Mouse (Mus musculus): Measurements from ENCODE around the gene Sgip1.

The Sgip1 gene

DNA sequence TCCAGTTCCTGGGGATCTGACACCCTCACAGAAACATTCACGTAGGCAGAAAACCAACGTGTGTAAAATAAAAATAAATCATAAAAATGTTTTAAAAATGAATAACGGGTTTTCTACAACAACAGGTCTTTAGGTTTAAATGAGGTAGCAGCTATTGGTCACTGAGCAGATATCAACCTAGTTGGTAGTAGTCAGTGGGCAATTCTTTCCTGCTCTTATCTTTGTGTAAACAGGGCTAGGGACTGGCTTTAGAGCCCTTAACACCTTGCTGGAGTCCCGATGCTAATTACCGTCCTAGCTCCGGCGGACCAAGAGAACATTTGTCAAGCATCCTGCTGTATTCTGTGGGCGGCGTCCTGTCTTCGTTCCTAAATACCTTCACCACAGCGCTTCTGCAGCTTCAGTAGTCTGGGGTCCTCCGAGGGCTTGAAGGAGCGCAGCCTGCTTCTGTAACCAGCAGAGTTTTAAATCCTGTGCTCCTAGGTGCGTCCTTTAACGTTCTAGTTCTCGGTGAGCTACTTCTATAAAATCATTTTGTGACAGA is 236.8 kb downstream of the Sgip1 start:
- no peak for DNase-seq (ENCODE audit: low spot score)

DNA sequence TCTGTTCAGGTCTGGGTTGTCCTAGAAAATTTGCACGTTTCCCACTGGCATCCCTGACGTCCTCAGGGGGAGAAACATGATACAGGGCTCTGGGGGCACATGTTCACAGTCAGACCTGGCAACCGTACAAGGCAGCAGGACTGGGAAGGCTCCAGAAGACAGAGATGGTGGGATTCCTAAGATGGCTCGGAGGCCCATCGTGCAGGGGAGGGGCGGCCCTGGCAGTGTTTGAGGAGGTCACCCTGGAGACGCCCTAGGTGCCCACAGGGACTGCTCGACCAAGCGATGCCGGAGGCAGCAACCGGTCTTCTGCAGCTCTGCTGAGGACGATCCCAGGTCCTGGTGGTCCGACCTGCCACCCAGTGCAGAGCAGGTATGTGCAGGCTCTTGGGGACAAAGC is 237.3 kb downstream of the Sgip1 start, which contains the start of gene Tctex1d1:
Tctex1d1 (plus strand) TSS at position 167 of the 400 bp plus-strand sequence.
- no peak for DNase-seq (ENCODE audit: low spot score)

DNA sequence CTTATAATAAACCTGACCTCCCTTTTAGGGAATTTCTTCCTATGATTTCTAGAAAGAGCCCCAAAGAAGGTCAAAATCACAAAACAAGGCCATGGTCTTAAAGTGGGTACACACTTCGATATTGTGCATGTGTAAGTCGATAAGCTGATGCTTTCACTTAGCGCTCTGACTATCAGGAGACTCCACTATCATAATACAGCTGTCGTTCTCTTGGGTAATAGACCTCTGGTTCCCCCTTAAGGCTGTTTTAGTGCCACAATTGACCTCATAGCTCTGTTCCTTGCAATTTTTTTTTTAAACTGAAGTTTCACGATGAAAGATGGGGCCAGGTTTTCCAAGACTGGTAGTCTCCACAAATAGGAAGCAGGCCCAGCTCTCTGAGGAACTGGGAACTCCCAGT is 238.3 kb downstream of the Sgip1 start:
- no peak for DNase-seq (ENCODE audit: low spot score)

DNA sequence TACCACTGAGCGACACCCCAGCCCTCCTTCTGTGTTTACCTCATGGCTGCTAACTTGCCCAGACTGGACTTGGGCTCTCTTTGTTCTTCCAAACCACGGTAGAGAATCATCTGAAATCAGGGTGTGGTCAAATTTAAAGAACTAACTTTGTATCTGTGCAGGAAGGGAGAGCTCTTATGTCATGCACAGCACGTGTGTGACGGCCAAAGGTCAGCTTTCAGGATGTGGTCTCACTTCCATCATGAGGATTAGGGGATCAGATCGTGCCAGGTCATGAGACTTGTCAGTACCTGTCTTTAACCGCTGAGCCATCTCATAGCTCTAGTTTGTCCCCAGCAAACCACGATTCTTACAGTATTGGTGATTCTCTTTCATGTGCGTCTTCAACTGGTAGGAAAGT is 240.6 kb downstream of the Sgip1 start:
- no peak for DNase-seq (ENCODE audit: low spot score)

DNA sequence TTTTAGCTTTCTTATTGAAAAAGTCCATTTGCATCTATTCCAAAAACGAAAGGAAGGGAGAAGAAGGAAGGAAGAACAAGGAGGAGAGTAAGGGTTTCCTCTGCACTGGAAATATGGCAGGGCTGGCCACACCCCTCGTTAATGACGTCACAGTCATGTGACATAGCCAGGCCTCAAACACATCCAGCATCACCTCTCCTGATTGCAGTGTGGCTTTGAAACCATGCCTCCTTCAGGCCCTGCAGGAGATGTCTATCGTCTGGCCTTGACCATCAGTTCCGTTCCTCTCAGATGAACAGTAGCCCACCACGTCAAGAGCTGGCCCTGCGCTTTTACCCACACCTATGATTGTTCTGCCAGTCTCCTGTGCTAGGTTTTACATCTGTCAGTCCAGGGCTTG is 245.1 kb downstream of the Sgip1 start:
- DNase-seq (ENCODE audit: low spot score) = no peak

DNA sequence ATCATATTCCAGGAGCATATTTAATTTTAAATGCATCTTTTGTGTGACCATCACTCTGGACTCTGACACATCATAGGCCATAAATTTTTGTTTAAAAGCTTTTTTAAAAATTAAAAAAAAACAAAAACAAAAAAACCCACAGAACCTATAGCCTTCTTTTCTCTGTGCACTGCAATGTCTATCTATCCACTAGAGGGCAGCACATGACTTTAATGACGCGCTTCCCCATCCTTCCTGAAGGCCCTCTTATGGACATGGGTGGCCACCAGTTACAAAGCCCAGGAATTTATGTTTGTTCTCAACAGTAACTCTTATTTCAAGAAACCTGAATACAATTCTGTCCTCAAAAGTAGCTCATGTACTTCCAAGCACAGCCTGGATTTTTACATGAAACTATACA is 245.8 kb downstream of the Sgip1 start:
- no peak for DNase-seq (ENCODE audit: low spot score)

DNA sequence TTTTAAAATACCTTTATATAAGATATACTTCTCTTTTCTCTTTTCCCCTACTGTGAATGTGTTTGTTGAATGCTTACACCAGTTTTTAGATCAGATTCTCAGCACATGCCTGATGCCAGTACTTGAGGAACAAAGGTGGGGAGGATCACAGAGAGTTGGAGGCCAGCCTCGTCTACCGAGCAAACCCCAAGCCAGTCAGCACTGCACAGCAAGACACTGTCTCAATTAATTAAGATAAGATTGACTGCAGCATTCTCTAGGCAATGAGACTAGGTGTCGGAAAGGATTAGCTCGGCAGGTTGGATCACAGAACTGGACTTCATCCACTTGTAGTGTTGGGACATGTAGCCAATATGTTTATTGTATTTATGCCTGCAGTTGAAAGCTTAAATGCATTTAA is 246.2 kb downstream of the Sgip1 start:
- DNase-seq (ENCODE audit: low spot score) = no peak

DNA sequence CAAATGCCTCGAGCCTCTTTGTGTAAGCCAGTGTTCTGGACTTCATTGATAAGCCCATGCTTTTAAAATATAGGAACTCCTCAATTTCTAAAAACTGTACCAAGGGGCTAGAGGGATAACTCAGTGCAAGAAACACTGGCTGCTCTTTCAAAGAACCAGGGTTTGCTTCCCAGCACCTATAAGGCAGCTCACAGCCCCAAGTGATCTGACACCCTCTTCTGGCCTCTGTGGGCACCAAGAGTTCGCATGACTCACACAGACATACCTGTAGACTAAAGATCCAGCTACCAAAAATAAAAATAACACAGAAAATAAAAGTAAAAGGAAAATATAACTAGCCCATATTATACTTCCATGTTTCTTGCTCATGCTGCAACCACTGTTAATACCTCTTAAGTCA is 246.7 kb downstream of the Sgip1 start:
- DNase-seq (ENCODE audit: low spot score) = no peak

DNA sequence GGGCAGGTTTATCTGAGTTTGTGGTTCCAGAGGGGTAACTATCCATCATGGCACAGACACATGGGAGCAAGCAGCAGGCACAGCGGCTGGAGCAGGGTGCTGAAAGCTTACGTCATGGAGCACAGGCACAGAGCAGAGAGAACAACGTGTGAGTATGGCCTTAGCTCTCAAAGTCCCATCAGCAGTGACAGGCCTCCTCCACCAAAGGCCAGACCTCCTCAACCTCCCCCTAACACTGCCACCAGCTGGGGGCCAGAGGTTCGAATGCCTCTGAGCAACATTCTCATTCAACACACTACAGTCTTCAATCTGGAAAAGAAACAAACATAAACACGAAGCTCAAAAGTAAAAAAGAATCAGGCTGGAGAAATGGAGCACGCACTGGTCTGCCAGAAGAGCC is 247.4 kb downstream of the Sgip1 start:
- DNase-seq (ENCODE audit: low spot score) = no peak

DNA sequence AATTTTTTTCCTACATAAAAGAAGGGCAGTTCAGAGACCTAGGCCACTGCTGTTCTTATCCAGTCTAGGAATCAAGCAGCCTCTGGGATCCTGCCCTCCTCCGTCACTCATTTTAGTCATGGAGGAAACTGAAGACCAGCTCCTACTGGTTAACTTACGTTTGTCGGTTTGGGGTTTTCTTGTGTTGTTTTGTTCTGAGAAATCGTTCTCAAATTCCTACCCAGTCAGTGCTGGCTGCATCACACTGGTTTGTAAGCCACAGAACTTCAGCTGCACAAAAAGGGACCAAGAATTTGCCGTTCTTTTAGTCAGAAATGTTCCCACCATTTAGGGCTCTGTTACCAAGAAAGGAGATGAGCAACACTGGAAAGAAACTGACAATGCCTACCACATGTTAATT is 248.3 kb downstream of the Sgip1 start:
- DNase-seq (ENCODE audit: low spot score) = no peak

DNA sequence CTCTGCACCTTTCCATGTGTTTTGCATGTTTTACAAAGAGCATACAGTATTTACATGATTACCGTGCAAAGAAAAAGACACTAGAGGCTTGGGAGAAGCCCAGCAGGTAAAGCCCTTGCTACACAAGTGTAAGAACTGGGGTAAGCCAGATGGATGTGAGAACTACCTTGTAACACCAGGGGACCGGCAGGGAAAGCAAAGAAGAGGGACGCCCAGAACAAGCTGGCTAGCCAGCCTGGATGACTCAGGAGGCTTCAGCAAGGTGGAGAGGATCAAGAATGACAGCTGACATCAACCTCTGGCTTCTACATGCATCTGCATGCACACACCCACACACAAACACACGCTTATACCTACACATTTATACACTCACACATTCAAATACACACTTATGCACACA is 248.9 kb downstream of the Sgip1 start:
- DNase-seq (ENCODE audit: low spot score) = no peak

DNA sequence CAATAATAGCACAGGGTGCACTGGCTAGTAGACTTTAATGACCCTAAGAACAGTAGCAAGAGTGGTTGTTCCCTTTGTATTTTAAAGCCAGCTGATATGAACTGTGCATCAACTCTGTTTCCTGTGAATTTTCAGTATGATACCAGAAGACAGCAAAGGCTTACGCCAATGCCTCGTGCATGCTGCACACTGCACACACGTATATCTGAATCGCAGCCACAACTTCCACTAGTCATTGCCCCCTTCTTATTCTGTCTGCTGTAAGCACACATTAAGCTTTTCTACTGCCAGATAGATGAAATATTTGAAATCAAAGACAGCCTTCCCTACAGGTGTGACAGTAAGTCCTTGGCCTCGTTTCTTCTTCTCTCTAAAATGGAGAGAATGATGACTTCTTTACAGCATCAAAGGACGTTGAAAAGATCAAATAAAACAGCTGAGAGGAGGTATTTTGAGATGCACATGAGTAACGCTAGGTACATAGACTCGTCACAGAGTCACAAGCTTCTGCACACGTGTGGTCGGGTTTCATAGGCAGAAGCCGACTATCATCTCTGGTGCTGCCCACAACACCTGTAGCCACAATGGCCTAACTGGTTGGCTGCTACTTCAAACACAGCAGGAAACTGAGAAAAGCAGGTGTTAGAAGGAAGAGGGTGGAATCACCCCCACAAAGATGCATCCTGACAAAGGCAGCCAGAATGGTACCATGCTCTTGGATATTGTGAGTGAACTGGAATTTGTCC is 249.7 kb downstream of the Sgip1 start:
- no peak for DNase-seq (ENCODE audit: low spot score)

DNA sequence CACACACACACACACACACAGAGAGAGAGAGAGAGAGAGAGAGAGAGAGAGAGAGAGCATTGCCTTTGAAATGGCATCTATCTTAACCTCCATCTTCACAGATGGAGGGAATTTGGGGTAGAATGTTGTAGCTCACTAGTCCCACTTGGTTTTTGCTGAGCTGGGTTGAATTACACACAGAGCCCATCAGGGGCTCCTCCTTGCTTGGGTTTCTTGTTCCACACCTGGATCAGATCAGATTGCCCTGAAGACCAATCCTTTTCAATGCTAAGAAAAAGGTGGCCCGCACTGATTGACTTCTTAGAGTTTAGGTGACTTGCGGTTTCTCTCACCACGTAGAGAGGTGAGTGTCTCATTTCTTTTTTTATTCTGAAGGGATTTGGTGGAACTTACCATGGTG is 250.6 kb downstream of the Sgip1 start:
- DNase-seq (ENCODE audit: low spot score) = no peak

DNA sequence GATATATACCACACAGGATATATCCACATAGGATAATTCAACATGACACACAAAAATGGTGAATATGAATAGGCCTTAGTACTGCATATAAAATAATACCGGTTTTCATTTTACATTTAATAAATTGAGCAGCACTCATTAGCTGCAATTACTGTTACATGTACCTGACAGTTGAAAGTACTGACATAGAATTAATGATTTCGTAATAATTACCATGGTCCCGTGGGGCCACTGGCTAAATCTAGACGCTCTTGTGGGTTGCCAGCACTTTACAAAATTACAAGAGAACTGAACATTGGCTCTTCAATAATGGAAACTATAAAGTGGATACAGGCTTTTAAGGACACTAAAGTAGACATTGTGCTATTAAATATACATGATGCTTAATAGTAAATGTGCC is 263.6 kb downstream of the Sgip1 start:
- no peak for DNase-seq (ENCODE audit: low spot score)

DNA sequence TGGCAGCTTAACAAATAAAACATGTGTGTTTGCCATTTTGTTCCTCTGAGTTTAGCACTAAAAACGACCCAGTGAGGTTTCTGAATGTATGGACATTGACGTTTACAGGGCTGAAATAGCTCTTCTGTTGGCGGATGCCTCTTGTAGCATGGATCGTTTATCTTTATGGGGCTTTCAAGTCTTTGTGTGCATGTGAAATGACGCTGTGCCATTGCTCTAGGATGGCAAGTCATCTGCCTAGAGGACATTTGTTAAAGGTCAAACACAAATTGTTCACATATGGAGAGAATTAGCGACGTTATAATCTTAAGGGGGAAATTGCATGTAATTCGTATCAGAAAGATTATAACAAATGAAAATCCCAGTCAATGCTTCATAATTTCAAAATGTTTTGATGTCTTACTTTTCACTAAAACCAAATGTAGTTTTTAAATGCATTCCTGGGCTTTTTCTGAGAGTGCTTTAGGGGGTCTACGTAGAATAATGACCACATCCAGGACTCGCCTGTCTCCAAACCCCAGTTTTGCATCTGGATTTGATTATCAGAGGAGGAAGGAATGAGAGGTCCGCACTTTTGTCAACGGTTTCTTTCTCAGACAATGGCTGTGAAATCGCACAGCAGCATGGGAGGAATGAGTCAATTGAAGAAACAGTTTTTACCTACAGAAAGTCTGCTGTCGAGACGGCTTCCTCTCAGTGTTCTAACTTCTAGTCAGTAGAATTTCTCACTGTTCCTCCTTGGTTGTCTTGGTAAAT is 264.3 kb downstream of the Sgip1 start:
- DNase-seq (ENCODE audit: low spot score) = no peak

DNA sequence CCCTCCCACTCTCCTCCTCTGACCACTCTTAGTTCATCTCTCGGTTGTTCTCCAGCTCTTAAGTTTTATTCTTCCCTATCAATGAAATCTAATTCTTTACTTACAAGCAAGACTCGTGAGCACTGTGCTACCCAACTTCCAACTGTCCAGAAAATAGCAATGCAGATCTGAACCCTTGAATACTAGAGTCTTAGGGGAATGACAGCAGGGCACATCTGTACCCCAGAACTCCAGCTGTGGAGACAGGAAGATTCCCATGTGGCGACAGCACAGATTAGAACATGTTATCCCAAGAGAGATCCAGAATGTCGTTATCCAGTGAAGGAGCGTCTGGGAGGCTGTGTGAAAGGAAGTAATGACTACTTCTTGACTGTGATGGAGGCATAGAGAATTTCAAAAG is 265.2 kb downstream of the Sgip1 start:
- DNase-seq (ENCODE audit: low spot score) = no peak

DNA sequence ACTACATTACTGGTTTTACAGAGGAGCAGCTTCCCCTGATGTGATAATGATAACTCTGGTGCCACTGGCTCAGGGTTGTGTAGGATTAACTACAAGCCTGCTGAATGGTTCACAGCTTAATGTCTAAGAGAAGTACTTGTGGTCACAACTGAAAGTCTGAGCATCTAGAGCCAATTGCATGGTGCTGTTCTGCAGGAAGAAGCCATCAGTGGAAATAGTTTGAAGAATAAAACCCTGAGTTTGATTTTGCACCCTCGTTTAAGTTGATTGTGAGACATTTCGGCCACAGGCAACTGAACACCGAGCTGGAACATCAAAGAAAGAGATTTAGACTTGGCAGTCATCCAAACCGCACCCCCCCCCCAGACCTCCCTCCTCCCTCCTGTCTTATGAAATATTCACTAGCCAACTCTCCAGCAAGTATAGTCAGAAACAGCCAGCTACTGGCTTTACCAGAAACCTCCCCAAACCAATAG is 265.9 kb downstream of the Sgip1 start:
- no peak for DNase-seq (ENCODE audit: low spot score)

DNA sequence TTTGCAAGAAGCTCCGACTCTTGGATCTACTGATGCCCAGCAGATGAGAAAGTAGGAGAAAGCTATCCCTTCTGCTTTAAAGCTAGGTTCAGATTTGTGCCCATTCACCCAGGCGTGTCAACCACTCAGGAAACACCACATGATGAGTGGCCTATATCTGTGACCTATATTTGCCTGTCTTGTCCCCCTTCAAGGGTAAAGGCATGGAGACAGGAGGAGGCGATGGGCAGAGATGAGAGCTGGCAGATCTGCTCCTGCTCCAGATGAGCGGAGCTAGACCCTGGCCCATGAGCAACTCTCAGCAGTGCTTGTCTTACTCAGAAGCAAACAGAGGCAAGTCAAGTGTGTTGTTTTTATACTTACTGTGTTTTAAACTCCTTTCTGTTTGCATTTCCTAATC is 269.6 kb downstream of the Sgip1 start:
- no peak for DNase-seq (ENCODE audit: low spot score)

DNA sequence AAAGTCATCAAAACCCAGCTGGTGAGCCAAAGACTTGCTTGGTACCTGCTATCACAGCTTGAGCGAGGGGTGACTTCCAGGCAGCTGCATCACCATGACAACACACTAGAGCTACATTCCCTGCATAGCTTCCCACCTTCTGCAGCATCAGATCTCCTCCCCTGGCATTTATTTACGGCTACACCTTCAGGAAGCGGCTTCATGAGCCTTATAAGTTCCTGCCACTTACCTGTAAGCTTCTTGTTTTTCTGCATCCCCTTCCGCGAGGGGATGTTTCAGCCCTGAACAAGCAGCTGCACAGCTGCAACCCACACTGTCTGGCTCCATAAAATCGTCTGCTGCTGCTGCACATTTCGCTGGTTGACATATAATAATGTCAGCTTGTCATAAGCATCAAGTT is 270.7 kb downstream of the Sgip1 start:
- DNase-seq (ENCODE audit: low spot score) = no peak

DNA sequence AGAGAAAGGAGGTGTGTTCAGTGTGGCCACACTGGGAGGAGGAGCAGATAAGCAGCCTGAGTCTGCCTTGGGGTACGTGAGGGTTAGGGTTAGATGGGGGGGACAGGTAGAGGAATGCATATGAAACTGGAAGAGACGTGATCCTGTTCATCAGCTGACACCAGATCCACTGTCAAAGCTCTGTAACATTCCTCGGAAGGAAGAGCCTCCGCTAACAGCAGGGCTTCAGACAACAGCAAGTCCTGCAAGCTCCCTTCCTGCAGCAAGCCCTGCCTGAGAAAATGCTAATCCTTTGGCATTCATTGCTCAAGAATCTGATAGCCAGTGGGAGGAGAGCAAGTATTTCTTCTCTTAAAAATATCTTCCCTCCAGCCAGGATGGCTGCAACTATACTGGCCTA is 272.4 kb downstream of the Sgip1 start:
- peak; percentile 23 for DNase-seq (ENCODE audit: low spot score)

All from yolk sac, embryonic 10.5 days (tissue).